In the genomic region with DNA sequence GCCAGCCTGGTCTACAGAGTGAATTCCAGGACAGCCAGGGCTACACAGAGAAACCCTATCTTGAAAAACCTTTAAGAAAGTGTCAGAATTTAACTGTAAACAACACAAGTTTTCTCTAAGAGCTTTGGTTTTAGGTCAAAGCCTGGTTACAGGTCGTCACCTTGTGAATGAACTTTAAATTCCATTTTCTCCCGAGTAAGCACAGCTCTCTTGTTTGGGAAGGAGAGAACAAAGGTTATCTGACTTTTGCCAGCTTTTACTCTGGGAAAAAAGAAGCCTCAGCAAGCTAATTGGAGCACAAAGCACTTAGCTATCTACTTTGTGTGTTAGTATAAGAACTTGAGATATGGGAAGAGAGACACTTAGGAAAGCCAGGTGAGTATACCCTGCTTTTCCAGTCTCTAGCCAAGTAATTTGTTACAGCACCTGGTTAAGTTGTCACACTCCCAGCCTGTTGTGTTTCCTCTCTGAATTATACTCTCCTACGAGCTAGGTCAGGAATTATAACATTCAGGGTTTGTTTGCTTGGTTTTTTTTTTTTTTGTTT, we compare ENCODE assay signal across 29 mouse cellular contexts. TPM values are rescaled to one million over a fixed set of nuclear protein-coding genes. Genes with fewer than 3 reads are reported as not detected.
DNase-seq lines count a peak whose midpoint lies in the region; ATAC-seq and TF ChIP-seq lines count a peak whose summit lies in the region.
"Had no signal": no experiment of that assay in that cellular context is flagged by ENCODE, and none has a peak within 500 bp of the region (broad histone marks: within the 10 kb centered on the region; RNA-seq: fewer than 3 reads in every experiment).

No protein-coding gene starts in this region.

- no peaks in the 10 kb centered on the region for H3K27me3 ChIP-seq in kidney, embryonic 14.5 days (ENCODE audit: control insufficient read depth, insufficient read depth, low read length)
- no peaks in the 10 kb centered on the region for H3K27me3 ChIP-seq in liver, adult 2 months (ENCODE audit: control insufficient read depth, insufficient read depth, low read length)
- no peaks in the 10 kb centered on the region for H3K27me3 ChIP-seq in liver, embryonic 11.5 days (replicated peaks; ENCODE audit: control insufficient read depth, insufficient read depth, low read length)
- H3K27me3 ChIP-seq: CH12.LX; embryonic facial prominence, embryonic 13.5 days; heart, embryonic 12.5 days; limb, embryonic 15.5 days; midbrain, embryonic 13.5 days; neural tube, embryonic 13.5 days; Patski had no signal

- intact Hi-C loops in left cerebral cortex, postnatal 4 days (cut with DNase I) = no loop called here

- no peak overlapping the region for H3K27ac ChIP-seq in kidney, embryonic 14.5 days (ENCODE audit: low read depth, low read length)
- peak overlapping the region; percentile 97 for H3K27ac ChIP-seq in liver, adult 2 months (replicated peaks; ENCODE audit: insufficient read depth, low read depth, low read length)
- no peak overlapping the region for H3K27ac ChIP-seq in liver, embryonic 11.5 days (ENCODE audit: low read depth, low read length)
- H3K27ac ChIP-seq: embryonic facial prominence, embryonic 13.5 days; forebrain, embryonic 10.5 days; heart, adult 2 months; hindbrain, embryonic 14.5 days; limb, embryonic 10.5 days; limb, embryonic 15.5 days; macrophage; midbrain, embryonic 13.5 days; neural tube, embryonic 13.5 days had no signal

- peak; percentile 29 for DNase-seq in kidney, adult 11 months
- peak; percentile 93 for DNase-seq in liver, adult 2 months (ENCODE audit: extremely low read depth, low read depth, low spot score)
- no peak for DNase-seq in liver, embryonic 11.5 days (ENCODE audit: low spot score)
- DNase-seq in lung, postnatal 25 days (ENCODE audit: low spot score) = peak; percentile 61
- DNase-seq in lung, postnatal 4 days = no peak
- no peak for DNase-seq in left cerebral cortex, postnatal 4 days
- DNase-seq in cerebellum, adult 18-20 months = no peak
- DNase-seq: adrenal gland, postnatal 14 days; cerebellum, adult 11 months; cerebellum, postnatal 10 days; heart, adult 2 months; layer of hippocampus, postnatal 36 days; right cerebral cortex, postnatal 4 days; thymus, postnatal 4 days had no signal

- H3K79me2 ChIP-seq in liver, adult 2 months (ENCODE audit: control insufficient read depth, insufficient read depth, low read length) = peaks cover 27% of the 10 kb centered on the region

- TF ChIP-seq CTCF in liver, adult 2 months (IDR thresholded peaks at IDR 0.05; ENCODE audit: low read depth, low read length) = no peak

- H3K4me2 ChIP-seq in kidney, embryonic 14.5 days (replicated peaks; ENCODE audit: low read depth, low read length) = no peak overlapping the region
- H3K4me2 ChIP-seq in liver, embryonic 11.5 days = no peak overlapping the region
- H3K4me2 ChIP-seq: embryonic facial prominence, embryonic 13.5 days; heart, embryonic 12.5 days; hindbrain, embryonic 14.5 days; limb, embryonic 15.5 days; midbrain, embryonic 13.5 days; neural tube, embryonic 13.5 days had no signal

- WGBS in kidney, embryonic 14.5 days = 73% methylated on average over 3 of the region's 3 CpGs
- WGBS in liver, adult 2 months = 10% methylated on average over 3 of the region's 3 CpGs
- WGBS in liver, embryonic 11.5 days = 68% methylated on average over 3 of the region's 3 CpGs

- ATAC-seq in kidney, embryonic 14.5 days (ENCODE audit: low FRiP score, low TSS enrichment) = no peak
- ATAC-seq in liver, embryonic 11.5 days (replicated peaks; ENCODE audit: low FRiP score) = no peak
- ATAC-seq: forebrain, embryonic 16.5 days; intestine, postnatal 0 days; midbrain, embryonic 13.5 days; Patski had no signal

- TF ChIP-seq POLR2A in liver, adult 2 months (IDR thresholded peaks at IDR 0.05; ENCODE audit: extremely low read depth, insufficient read depth, low read length) = no peak

- H3K9ac ChIP-seq in kidney, embryonic 14.5 days (ENCODE audit: low read depth, low read length) = no peak overlapping the region
- H3K9ac ChIP-seq in liver, adult 2 months (ENCODE audit: low read depth, low read length) = no peak overlapping the region
- H3K9ac ChIP-seq in liver, embryonic 11.5 days (ENCODE audit: low read depth, low read length) = no peak overlapping the region
- H3K9ac ChIP-seq: embryonic facial prominence, embryonic 13.5 days; heart, embryonic 12.5 days; hindbrain, embryonic 14.5 days; limb, embryonic 15.5 days; midbrain, embryonic 13.5 days; neural tube, embryonic 13.5 days had no signal

- H3K4me1 ChIP-seq in kidney, embryonic 14.5 days (ENCODE audit: control insufficient read depth, insufficient read depth, low read length) = no peaks in the 10 kb centered on the region
- peaks cover 30% of the 10 kb centered on the region for H3K4me1 ChIP-seq in liver, adult 2 months (ENCODE audit: control insufficient read depth, insufficient read depth, low read length)
- no peaks in the 10 kb centered on the region for H3K4me1 ChIP-seq in liver, embryonic 11.5 days (replicated peaks; ENCODE audit: control insufficient read depth, insufficient read depth, low read length)
- H3K4me1 ChIP-seq: embryonic facial prominence, embryonic 13.5 days; forebrain, embryonic 10.5 days; heart, embryonic 12.5 days; limb, embryonic 10.5 days; limb, embryonic 15.5 days; midbrain, embryonic 13.5 days had no signal

- no peaks in the 10 kb centered on the region for H3K9me3 ChIP-seq in kidney, embryonic 14.5 days (ENCODE audit: control insufficient read depth, low read length)
- no peaks in the 10 kb centered on the region for H3K9me3 ChIP-seq in liver, embryonic 11.5 days (ENCODE audit: control insufficient read depth, low read length)
- H3K9me3 ChIP-seq: embryonic facial prominence, embryonic 13.5 days; forebrain, embryonic 10.5 days; G1E; heart, embryonic 12.5 days; limb, embryonic 10.5 days; limb, embryonic 15.5 days; midbrain, embryonic 13.5 days; neural tube, embryonic 13.5 days had no signal

- no peak overlapping the region for H3K4me3 ChIP-seq in kidney, embryonic 14.5 days (ENCODE audit: low read length)
- H3K4me3 ChIP-seq in liver, adult 2 months (ENCODE audit: insufficient read depth, low read depth, low read length) = no peak overlapping the region
- no peak overlapping the region for H3K4me3 ChIP-seq in liver, embryonic 11.5 days (ENCODE audit: low read depth, low read length)
- H3K4me3 ChIP-seq: embryonic facial prominence, embryonic 13.5 days; forebrain, embryonic 10.5 days; heart, adult 2 months; heart, embryonic 12.5 days; limb, embryonic 10.5 days; limb, embryonic 15.5 days; midbrain, embryonic 13.5 days; neural tube, embryonic 13.5 days had no signal

- H3K36me3 ChIP-seq in kidney, embryonic 14.5 days (ENCODE audit: control insufficient read depth, insufficient read depth, low read length) = peaks cover 20% of the 10 kb centered on the region; the same call in 1 of the 2 replicates
- peaks cover 12% of the 10 kb centered on the region for H3K36me3 ChIP-seq in liver, adult 2 months (ENCODE audit: control insufficient read depth, insufficient read depth, low read length)
- H3K36me3 ChIP-seq in liver, embryonic 11.5 days (ENCODE audit: control insufficient read depth, insufficient read depth, low read length) = peaks cover 3% of the 10 kb centered on the region

RNA-seq across cellular contexts. Expression of a gene that starts 11.2 kb away (rescaled TPM):
- 87.5 and 126 TPM in 2 replicates for polyA plus RNA-seq in kidney, embryonic 14.5 days (2014; fragmentation: Nextera tagmentation; extraction: Ambion mirVana)
- 25.1 and 29.9 TPM in 2 replicates for total RNA-seq in liver, adult 2 months (2014; rRNA removed)
- 22.5 and 28.1 TPM in 2 replicates for polyA plus RNA-seq in liver, adult 2 months (2012; rRNA removed)
- 52.7 and 55.2 TPM in 2 replicates for polyA plus RNA-seq in liver, embryonic 11.5 days (2014; fragmentation: Nextera tagmentation; extraction: Ambion mirVana)
- 10 to 100 TPM; 54.1 to 56.9 TPM for total RNA-seq in left cerebral cortex, postnatal 4 days (2021)

RNA-seq across cellular contexts. Expression of a gene that starts 21.7 kb away (rescaled TPM):
- polyA plus RNA-seq in kidney, embryonic 14.5 days (2014; fragmentation: Nextera tagmentation; extraction: Ambion mirVana) = 36.3 TPM in 2 replicates
- 19.0 and 24.8 TPM in 2 replicates for total RNA-seq in liver, adult 2 months (2014; rRNA removed)
- polyA plus RNA-seq in liver, adult 2 months (2012; rRNA removed) = 45.6 and 51.5 TPM in 2 replicates
- 31.9 and 32.3 TPM in 2 replicates for polyA plus RNA-seq in liver, embryonic 11.5 days (2014; fragmentation: Nextera tagmentation; extraction: Ambion mirVana)
- 100 to 1,000 TPM; 256 to 262 TPM for total RNA-seq in left cerebral cortex, postnatal 4 days (2021)

RNA-seq across cellular contexts. Expression of a gene that starts 42.8 kb away (rescaled TPM):
- polyA plus RNA-seq in kidney, embryonic 14.5 days (2014; fragmentation: Nextera tagmentation; extraction: Ambion mirVana) = 203 and 224 TPM in 2 replicates
- 51.1 and 56.3 TPM in 2 replicates for total RNA-seq in liver, adult 2 months (2014; rRNA removed)
- 98.7 and 133 TPM in 2 replicates for polyA plus RNA-seq in liver, adult 2 months (2012; rRNA removed)
- 162 and 177 TPM in 2 replicates for polyA plus RNA-seq in liver, embryonic 11.5 days (2014; fragmentation: Nextera tagmentation; extraction: Ambion mirVana)
- 100 to 1,000 TPM; 118 to 126 TPM for total RNA-seq in left cerebral cortex, postnatal 4 days (2021)

RNA-seq across cellular contexts. Expression of a gene that starts 42.9 kb away (rescaled TPM):
- 78.6 and 88.6 TPM in 2 replicates for polyA plus RNA-seq in kidney, embryonic 14.5 days (2014; fragmentation: Nextera tagmentation; extraction: Ambion mirVana)
- total RNA-seq in liver, adult 2 months (2014; rRNA removed) = 15.0 and 15.8 TPM in 2 replicates
- polyA plus RNA-seq in liver, adult 2 months (2012; rRNA removed) = 9.4 and 11.1 TPM in 2 replicates
- 137 and 152 TPM in 2 replicates for polyA plus RNA-seq in liver, embryonic 11.5 days (2014; fragmentation: Nextera tagmentation; extraction: Ambion mirVana)
- 10 to 100 TPM; 30.8 to 36.3 TPM for total RNA-seq in left cerebral cortex, postnatal 4 days (2021)

RNA-seq across cellular contexts. Expression of a gene that starts 58.0 kb away (rescaled TPM):
- 29.7 and 33.5 TPM in 2 replicates for polyA plus RNA-seq in kidney, embryonic 14.5 days (2014; fragmentation: Nextera tagmentation; extraction: Ambion mirVana)
- 4.2 and 5.6 TPM in 2 replicates for total RNA-seq in liver, adult 2 months (2014; rRNA removed)
- polyA plus RNA-seq in liver, adult 2 months (2012; rRNA removed) = 3.2 and 5.2 TPM in 2 replicates
- 15.1 and 16.8 TPM in 2 replicates for polyA plus RNA-seq in liver, embryonic 11.5 days (2014; fragmentation: Nextera tagmentation; extraction: Ambion mirVana)
- 10 to 100 TPM; 73.5 to 75.1 TPM for total RNA-seq in left cerebral cortex, postnatal 4 days (2021)

Comparison
In these comparisons a context has a peak if more than half of its experiments do, and no peak if none do; other contexts are left out.
1. DNase-seq: peak in kidney, adult 11 months (single experiment), liver, adult 2 months (single experiment) and lung, postnatal 25 days (single experiment); none in liver, embryonic 11.5 days (single experiment), lung, postnatal 4 days (0 of 2), left cerebral cortex, postnatal 4 days (single experiment) and cerebellum, adult 18-20 months (0 of 2).